Mouse (Mus musculus) left cerebral cortex, postnatal 10 days (tissue): ENCODE results near the gene Gm39115. TPM values are rescaled to one million over a fixed set of nuclear protein-coding genes. Genes with fewer than 3 reads are reported as not detected.
"Not testable (repeated sequence)": the region's sequence is repeated elsewhere in the genome, so short reads cannot be mapped to it uniquely, and the experiment has no call there.

Experiments
- DNase-seq, 2 experiments: peaks; one replicate each; pipeline ENCODE4 v3.0.0; 2021 to 2022; ENCODE audit warnings: low spot score in 2 of 2, mixed read lengths in 1 of 2; ENCODE audit errors: extremely low spot score in 1 of 2
- intact Hi-C: fragments of 180-260 bp; cut with DNase I; formaldehyde crosslinking; loops from one replicate; pipeline ENCODE4 v1.15.1; 2025
- total RNA-seq, 2 experiments: library from RNA; stranded (reverse); gene quantifications; 2 replicates each; pipeline ENCODE4 v1.2.3; 2021

Gene Gm39115
- total RNA-seq: not detected

DNA sequence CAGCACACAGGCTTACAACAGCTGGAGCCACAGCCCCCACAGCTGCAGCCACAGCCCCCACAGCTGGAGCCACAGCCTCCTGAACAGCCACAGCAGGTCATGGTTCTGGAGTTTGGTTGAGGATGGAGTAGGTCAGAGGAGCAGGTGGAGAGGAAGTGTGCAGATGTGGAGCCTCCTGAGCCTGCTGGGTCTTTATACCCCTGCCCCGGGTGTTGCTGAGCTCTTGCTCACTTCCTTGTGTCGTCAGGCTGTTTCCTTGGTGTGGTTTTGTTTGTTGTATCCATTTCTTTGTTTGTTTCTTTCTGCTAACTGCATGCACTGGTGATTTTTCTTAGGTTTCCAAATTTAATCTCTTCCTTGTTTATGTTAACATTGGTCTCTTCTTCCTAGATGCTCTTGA is at the start of gene Gm39115:
Gene Gm39115, minus strand, starts transcription at position 101 of the 400 bp plus-strand sequence.
- intact Hi-C loops, DNase-seq: not testable (repeated sequence)

DNA sequence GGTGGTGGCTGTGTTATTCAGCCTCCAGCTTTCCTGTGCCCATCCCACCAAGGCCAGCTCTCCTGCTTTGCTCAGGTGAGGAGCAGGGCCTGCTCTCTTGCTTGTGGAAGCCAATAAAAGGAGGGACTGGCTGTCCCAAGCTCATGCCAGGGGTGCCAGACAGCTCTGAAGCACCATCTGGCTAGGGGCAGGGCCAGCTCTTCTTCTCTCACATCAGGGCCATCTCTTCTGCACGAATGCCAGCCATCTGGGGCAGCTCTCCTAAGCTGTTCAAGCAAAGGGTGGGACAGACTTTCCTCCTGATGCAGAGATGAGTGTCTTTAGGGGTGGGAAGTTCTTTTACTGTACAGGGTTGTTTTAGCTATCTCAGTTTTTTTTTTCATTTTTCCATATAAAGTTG is 45.2 kb upstream of the Gm39115 start:
- intact Hi-C loops: no loop called here
- no peak for DNase-seq

DNA sequence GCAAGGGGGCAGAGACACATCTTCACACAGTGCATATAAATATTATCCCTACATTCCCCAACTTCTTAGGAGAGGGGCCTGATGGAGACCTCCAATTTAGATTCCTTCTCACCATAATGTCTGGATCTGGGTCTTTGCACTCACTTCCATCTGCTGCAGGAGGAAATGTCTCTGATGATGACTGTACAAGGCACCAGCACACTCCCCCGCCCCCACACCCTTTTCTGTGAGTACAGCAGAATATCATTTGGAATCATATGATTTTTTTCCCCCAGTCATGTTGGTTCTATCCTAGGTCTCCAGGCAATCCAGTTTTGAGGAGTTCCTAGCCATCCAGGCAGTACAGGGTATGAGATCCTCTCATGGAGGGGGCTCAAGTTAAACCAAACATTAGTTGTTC is 42.9 kb upstream of the Gm39115 start:
- DNase-seq: no peak
- intact Hi-C loops: no loop called here

DNA sequence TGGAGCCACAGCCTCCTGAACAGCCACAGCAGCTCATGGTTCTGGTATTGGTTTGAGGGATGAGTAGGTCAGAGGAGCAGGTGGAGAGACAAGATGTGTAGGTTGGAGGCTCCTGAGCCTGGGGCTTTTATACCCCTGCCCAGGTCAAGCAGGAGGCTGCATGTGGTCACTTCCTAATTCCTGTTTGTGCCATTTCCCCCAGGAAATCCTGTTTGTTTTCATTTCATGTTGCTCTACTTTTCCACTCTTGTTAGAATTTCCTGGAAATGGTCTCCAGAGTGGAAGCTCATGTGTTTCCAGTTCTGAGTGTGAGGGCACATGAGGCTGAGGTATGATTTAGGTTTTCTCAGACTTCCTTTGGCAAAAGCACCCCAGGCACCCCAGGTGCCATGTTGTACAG is 40.1 kb upstream of the Gm39115 start, which contains the start of gene Krtap5-2:
Gene Krtap5-2, minus strand, starts transcription at position 101 of the 400 bp plus-strand sequence.
- DNase-seq, intact Hi-C loops: not testable (repeated sequence)

DNA sequence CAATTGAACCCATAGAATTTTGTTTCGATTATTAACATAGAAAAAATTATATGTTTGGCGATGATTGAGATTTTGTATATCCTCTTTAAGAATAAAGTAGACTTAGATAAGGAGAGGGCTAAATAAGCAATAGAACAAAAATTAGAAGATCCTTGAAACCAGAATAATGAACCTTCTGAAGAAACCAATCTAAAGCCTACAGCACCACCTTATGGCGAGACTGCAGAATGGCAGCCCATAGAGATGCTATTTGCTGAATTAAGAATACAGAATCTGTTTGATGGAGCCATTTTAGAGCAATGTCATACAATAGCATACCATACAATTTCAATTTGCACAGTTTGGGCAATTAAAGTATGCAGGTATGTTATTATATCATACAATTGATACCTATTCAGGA is 34.0 kb upstream of the Gm39115 start:
- intact Hi-C loops: no loop called here
- DNase-seq: no peak

DNA sequence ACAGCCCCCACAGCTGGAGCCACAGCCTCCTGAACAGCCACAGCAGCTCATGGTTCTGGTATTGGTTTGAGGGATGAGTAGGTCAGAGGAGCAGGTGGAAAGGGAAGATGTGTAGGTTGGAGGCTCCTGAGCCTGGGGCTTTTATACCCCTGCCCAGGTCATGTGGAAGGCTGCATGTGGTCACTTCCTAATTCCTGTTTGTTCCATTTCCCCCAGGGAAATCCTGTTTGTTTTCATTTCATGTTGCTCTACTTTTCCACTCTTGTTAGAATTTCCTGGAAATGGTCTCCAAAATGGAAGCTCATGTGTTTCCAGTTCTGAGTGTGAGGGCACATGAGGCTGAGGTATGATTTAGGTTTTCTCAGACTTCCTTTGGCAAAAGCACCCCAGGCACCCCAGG is 29.8 kb upstream of the Gm39115 start, which contains the start of gene Gm4553:
Gene Gm4553, minus strand, starts transcription at position 101 of the 400 bp plus-strand sequence.
- intact Hi-C loops, DNase-seq: not testable (repeated sequence)

DNA sequence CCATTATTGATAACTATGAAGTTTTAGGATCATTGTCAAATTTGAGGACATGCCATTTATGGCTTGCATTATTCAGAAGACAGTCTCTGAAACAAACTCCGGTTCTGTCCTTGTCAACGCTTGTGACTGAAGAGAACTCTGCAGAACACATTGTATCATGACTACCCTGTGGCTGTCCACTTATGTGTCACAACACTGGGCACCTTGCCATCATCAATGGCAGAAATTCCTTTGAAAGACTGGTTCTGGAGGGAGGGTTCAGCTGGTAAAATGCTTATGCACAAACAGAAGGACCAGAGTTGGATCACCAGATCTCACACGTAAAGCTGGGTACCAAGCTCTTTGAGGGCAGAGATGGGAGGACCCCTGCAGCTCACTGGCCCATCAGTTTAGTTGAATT is 23.5 kb upstream of the Gm39115 start:
- no peak for DNase-seq
- intact Hi-C loops: no loop called here

DNA sequence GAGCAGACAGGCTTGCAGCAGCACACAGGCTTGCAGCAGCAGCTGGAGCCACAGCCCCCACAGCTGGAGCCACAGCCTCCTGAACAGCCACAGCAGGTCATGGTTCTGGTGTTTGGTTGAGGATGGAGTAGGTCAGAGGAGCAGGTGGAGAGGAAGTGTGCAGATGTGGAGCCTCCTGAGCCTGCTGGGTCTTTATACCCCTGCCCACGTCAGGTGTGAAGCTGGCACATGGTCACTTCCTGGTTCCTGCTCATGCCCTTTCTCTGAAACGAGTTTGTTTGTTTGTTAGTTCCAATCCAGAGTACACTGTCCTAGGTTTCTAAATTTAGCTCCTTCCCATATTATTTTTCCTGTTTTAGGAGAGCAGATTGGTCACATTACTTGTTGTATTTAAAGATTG is 21.2 kb upstream of the Gm39115 start, which contains the start of gene Gm29735:
Gene Gm29735, minus strand, starts transcription at position 101 of the 400 bp plus-strand sequence.
- DNase-seq, intact Hi-C loops: not testable (repeated sequence)

DNA sequence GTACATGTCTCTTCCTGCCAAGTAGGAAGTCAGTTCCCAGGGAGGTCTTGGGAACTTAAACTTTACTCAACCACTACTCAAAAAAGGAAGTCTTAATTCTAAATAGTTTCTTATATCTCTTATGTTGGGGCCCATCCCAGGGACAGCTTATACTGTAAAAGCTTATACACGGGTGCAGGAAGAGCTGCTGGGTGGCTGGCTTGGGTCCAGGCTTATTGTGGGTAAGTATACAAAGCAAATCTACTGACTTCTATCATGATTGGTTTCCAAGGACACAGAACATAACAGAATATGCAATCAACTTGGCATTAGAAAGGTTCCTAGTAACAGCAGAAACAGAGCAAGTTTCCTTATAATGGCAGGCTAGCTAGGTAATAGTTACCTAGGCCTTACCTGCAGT is 19.5 kb upstream of the Gm39115 start:
- no peak for DNase-seq
- intact Hi-C loops: no loop called here

DNA sequence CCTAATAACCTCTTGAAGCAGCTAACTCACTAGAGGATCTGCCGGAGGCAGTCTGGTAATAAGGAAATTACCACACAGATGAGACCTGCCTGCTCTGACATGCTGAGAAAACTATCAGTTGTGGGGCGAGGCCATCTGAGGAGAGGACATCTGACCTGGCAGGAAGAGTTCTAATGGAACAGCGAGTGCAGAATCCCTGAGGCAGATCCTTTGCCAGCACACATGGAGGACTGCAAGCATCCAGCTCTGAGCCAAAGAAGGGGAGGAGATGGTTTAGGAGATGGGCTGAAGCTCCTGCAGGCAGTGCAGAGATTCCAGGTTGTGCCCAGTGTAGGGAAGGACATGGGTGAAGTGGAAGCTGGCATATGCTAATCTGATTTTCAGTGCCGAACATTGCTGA is 16.4 kb upstream of the Gm39115 start:
- intact Hi-C loops: no loop called here

DNA sequence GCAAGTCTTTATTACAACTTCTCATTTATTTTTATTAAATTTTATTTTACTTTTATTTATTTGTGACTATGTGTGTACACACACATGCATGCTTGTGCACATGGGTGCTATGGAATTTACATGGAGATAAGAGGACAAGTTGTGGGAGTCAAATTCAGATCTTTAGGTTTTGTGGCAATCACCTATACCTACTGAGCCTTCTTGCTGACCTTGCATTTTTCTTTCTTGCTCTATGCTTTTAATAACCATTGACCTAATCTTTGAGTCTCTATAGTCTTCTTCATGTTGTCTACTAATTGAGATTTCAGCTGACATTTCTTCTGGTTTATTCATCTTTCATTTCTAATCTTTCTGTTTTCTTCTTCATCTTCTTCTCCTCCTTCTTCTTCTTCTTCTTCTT is 12.8 kb upstream of the Gm39115 start:
- intact Hi-C loops: loop anchor here (5.0 kb wide), 1 partner anchor 104 kb away; no protein-coding TSS in a partner anchor
- DNase-seq: no peak

More for the DNA sequence above, 16.4 kb upstream of the Gm39115 start:
- no peak for DNase-seq

DNA sequence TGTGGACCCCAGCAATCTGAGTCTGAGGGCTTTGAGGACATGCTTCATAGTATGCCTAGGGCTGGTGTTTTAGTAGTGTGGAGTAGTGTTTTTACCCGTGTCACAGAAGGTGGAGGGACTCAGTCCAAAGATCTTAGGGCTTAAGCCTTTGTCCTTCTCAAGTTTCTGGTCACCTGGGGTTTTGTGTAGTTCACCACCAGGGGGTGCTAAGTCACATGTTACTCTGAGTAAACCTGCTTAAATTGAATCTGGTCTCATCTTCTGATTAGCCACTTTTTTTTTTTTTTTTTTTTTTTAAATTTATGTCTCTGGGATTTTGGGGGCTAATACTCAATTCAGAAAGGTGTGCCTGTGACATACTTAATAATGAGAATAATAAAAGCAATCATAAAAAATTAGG is 10.2 kb upstream of the Gm39115 start:
- intact Hi-C loops: loop anchor here (5.0 kb wide), 1 partner anchor 106 kb away; no protein-coding TSS in a partner anchor
- DNase-seq: peak in 1 of 2 experiments; percentile 50

DNA sequence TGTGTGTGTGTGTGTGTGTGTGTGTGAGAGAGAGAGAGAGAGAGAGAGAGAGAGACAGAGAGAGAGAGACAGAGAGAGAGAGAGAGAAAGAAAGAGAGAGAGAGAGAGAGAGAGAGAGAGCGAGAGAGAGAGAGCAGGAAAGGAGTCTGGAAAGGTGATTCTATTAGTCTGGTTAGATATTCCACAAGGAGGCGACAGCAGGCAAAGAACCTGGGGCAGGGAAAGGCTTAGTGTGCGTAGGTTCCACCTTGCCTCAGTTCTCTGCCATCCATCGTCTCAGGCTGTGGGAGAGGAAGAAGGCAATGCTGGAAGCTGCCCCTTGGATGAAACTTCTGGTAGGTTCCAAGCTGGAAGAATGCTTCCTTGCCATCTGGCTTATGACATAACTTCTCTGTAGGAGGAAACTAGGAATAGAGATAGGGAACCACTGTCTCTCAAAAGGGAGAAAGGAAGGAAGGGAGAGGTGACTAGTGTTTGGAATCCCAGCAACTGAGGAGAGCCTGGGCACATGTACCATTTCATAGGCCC is 9.6 kb upstream of the Gm39115 start:
- DNase-seq: no peak
- intact Hi-C loops: loop anchor here (5.0 kb wide), 1 partner anchor 107 kb away; no protein-coding TSS in a partner anchor

DNA sequence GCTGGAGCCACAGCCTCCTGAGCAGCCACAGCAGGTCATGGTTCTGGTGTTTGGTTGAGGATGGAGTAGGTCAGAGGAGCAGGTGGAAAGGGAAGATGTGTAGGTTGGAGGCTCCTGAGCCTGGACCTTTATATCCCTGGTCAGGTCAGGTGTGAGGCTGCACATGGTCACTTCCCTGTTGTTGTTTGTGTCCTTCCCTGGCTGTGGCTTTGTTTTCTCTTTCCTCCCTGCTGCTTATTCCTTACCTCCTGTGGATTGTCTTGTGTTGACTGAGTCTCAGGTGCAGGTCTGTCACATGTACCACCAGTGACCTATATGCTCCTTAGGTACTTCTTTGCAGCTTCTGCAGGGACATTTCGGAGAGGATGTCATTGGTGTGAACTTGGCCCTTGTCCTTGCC is 8.7 kb upstream of the Gm39115 start, which contains the start of gene Gm45337:
Gene Gm45337, minus strand, starts transcription at position 101 of the 400 bp plus-strand sequence.
- intact Hi-C loops: no loop called here
- DNase-seq: no peak

DNA sequence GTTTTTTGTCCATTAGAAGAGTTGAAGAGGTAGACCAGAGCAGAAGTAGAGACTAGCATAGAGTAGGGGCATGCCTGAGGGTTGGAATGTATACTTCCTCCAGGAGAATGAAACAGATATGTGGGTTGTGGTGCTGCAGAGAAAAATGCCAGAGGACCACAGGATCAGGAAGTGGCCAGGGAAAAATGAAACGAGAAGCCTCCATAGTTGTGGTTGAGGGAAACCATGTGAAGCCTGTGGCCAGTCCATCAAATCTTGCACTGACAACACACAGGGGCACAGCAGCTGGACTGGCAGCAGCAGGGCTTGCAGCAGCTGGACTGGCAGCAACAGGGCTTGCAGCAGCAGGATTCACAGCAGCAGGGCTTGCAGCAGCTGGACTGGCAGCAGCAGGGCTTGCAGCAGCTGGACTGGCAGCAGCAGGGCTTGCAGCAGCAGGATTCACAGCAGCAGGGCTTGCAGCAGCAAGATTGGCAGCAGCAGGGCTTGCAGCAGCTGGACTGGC is 7.7 kb upstream of the Gm39115 start:
- intact Hi-C loops, DNase-seq: not testable (repeated sequence)

DNA sequence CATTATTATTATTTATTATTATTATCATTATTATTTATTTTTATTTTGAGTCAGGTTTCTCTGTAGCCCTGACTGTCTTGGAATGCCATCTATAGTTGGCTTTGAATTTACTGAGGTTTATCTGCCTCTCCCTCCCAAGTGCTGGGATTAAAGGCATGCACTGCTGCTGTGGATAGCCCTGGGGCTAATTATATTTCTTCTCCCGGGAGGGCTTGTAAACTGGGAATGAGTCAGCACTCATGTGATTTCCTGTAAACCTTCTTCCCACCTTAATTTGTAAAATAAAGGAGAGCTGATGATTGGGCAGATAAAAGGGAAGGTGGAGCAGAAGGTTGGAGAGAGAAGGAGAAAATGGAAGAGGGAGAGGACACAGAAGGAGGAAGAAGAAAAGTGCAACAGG is 4.9 kb upstream of the Gm39115 start:
- intact Hi-C loops: no loop called here

DNA sequence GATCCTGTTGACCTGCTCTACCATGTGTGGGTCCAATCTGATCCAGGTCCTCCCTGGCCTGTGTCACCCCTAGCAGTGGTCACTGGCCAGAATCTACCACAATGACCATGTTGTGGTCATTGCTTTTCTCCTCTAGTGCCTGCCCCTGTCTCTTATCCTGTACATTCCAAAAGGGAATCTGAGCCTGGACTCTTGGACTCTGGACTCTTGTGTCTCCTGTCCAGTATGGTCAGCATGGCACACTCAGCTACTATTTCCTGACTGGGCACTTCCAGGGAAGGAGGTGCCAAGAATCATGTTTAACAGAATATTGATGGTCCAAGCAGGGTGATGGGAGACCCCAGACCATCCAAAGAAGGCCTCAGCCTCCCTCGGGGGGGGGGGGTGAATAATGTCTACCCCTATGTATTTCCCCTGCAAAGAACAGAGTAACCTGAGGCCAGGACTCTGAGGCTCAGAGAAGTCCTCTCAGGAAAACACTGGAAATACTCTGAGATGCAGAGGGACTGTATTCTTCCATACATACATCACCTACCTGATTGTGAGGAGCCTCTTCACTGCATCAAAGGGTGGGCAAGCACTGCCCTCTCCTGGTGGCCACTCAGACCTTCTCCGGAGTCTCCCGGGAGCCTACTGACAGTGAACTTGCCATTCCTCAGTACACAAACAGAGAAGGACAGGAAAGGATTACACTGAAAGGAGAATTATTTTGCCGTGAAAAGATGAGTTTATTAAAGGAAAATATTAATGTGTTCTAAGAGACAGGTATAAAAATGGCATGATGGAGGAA is 1.4 kb downstream of the Gm39115 start:
- intact Hi-C loops: no loop called here
- DNase-seq: peak in 1 of 2 experiments; percentile 41

More for the DNA sequence above, 4.9 kb upstream of the Gm39115 start:
- DNase-seq: no peak

DNA sequence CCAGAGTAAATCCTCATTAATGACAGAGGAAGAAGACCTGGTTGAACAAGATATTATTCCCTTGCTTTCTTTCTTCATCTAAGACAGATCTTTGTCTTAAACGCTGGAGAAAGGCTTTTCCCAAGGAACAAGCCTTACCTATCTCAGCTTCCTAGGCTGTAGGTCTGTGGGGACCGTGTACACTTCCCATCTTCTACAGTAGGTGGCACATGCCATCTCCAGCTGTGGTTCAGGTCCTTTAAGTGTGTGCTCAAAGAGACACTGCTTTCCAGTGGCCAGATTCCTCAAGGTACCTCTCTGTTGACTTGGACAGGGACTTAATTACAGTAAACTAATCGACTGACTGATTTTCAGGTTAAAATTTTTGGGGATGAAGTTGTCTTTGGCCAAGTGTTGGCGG is 7.0 kb downstream of the Gm39115 start:
- intact Hi-C loops: no loop called here

DNA sequence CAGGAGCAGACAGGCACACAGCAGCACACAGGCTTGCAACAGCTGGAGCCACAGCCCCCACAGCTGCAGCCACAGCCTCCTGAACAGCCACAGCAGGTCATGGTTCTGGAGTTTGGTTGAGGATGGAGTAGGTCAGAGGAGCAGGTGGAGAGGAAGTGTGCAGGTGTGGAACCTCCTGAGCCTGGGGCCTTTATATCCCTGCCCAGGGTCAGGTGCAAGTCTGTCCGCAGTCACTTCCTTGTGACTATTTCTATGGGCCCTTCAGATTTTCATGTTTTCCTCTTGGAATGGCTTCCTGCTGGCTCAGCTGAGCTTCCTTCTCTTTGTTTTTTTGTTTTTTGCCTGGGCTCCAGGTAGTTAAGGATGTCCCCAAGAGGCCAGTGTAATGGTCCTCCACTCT is 15.2 kb downstream of the Gm39115 start, which contains the start of gene Gm45618:
Gene Gm45618, minus strand, starts transcription at position 101 of the 400 bp plus-strand sequence.
- DNase-seq, intact Hi-C loops: not testable (repeated sequence)

More for the DNA sequence above, 7.0 kb downstream of the Gm39115 start:
- no peak for DNase-seq
